Mouse (Mus musculus): ENCODE data around the gene Cd53. TPM values are rescaled to one million over a fixed set of nuclear protein-coding genes. Genes with fewer than 3 reads are reported as not detected.

Cd53 gene
- total and polyA plus RNA-seq, 3 experiments: 0.58 to 1.4 TPM; not detected in 1

DNA sequence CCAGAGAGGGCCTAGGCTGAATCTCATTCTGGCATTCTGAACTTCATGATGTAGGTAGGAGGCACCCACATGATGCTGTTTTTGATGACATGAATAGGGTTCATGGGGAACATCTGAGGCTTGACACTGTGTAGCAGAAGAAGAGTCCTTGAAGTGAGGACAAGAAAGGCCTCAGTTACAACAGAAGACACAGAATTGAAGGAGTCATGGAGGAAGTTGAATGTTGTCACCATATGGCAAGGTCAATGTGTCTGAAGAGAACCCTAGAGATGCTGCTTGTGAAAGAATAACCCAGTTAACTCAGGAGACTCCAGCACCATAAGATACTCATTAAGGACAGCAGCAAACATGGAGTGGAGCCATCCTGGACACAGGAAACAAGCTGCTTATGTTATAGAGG is 8.1 kb upstream of the Cd53 start:
- no peak for DNase-seq (ENCODE audit: low read depth, low spot score)
- Histone ChIP-seq H3K79me2 (ENCODE audit: control insufficient read depth, insufficient read depth, low read length, poor library complexity) (no peaks in the 10 kb centered on the region), H3K27ac (ENCODE audit: control insufficient read depth, low read depth, low read length) (no peak overlapping the region), H3K4me1 (ENCODE audit: control insufficient read depth in 1 of 2, insufficient read depth in 2 of 2, low read length in 2 of 2) (no peaks in the 10 kb centered on the region), H3K9ac (ENCODE audit: control insufficient read depth, low read depth, low read length, poor library complexity, severe bottlenecking) (no peak overlapping the region), H3K36me3 (ENCODE audit: control insufficient read depth in 1 of 2, insufficient read depth in 2 of 2, low read length in 2 of 2) (no peaks in the 10 kb centered on the region), H3K27me3 (ENCODE audit: control insufficient read depth in 1 of 2, insufficient read depth in 2 of 2, low read length in 2 of 2) (no peaks in the 10 kb centered on the region), H3K9me3 (replicated peaks; ENCODE audit: insufficient read depth, low read length) (no peaks in the 10 kb centered on the region), H3K4me3 (ENCODE audit: control insufficient read depth in 1 of 2, insufficient read depth in 1 of 2, low read depth in 2 of 2, low read length in 2 of 2) (no peak overlapping the region)
- TF ChIP-seq MEF2A (IDR thresholded peaks at IDR 0.05; ENCODE audit: extremely low read depth, insufficient replicate concordance, low read depth, low read length, poor library complexity, severe bottlenecking): no peak
- TF ChIP-seq TBP (IDR thresholded peaks at IDR 0.05; ENCODE audit: low read depth, low read length): no peak
- TF ChIP-seq KAT2A (conservative IDR thresholded peaks at IDR 0.05; ENCODE audit: low read depth, low read length): no peak
- TF ChIP-seq POLR2AphosphoS2 (IDR thresholded peaks at IDR 0.05; ENCODE audit: low read length): no peak
- TF ChIP-seq POLR2AphosphoS5 (IDR thresholded peaks at IDR 0.05; ENCODE audit: borderline replicate concordance, low read depth, low read length): no peak
- no peak for TF ChIP-seq TCF12 (IDR thresholded peaks at IDR 0.05; ENCODE audit: low read depth, low read length)
- no peak for TF ChIP-seq NELFE (IDR thresholded peaks at IDR 0.05; ENCODE audit: low read depth, low read length)
- no peak for TF ChIP-seq POLR2A (IDR thresholded peaks at IDR 0.05; ENCODE audit: control insufficient read depth in 1 of 2, insufficient read depth in 1 of 2, low read depth in 1 of 2, low read length in 2 of 2, poor library complexity in 1 of 2)
- TF ChIP-seq UBTF (IDR thresholded peaks at IDR 0.05; ENCODE audit: borderline replicate concordance, insufficient read depth, low read depth, low read length): no peak
- TF ChIP-seq GABPA (IDR thresholded peaks at IDR 0.05; ENCODE audit: low read depth, low read length): no peak
- no peak for TF ChIP-seq CHD2 (IDR thresholded peaks at IDR 0.05; ENCODE audit: low read length)
- no peak for TF ChIP-seq HCFC1 (IDR thresholded peaks at IDR 0.05; ENCODE audit: low read depth, low read length)

GRCm38 (mm10) chr3:106788440-106788887 is 1.5 kb downstream of the Cd53 start:
- Histone ChIP-seq H3K9me3 (replicated peaks; ENCODE audit: insufficient read depth, low read length) (no peaks in the 10 kb centered on the region), H3K27ac (ENCODE audit: control insufficient read depth, low read depth, low read length) (peak overlapping the region; percentile 34; the same call in 1 of the 2 replicates), H3K4me3 (ENCODE audit: control insufficient read depth in 1 of 2, insufficient read depth in 1 of 2, low read depth in 2 of 2, low read length in 2 of 2) (no peak overlapping the region), H3K9ac (ENCODE audit: control insufficient read depth, low read depth, low read length, poor library complexity, severe bottlenecking) (no peak overlapping the region), H3K36me3 (ENCODE audit: control insufficient read depth in 1 of 2, insufficient read depth in 2 of 2, low read length in 2 of 2) (peaks cover 0 to 37% of the 10 kb centered on the region in 2 experiments; a peak in 2 of 4 replicates), H3K27me3 (ENCODE audit: control insufficient read depth in 1 of 2, insufficient read depth in 2 of 2, low read length in 2 of 2) (no peaks in the 10 kb centered on the region), H3K4me1 (ENCODE audit: control insufficient read depth in 1 of 2, insufficient read depth in 2 of 2, low read length in 2 of 2) (peaks cover 0 to 6% of the 10 kb centered on the region in 2 experiments; a peak in 1 of 4 replicates), H3K79me2 (ENCODE audit: control insufficient read depth, insufficient read depth, low read length, poor library complexity) (no peaks in the 10 kb centered on the region)
- 0 out of 2 replicates have a peak, but pooled peaks have one; percentile 23 for TF ChIP-seq MYB (IDR thresholded peaks at IDR 0.05; ENCODE audit: low read depth, low read length)
- no peak; the same call in 1 of the 2 replicates for TF ChIP-seq MXI1 (IDR thresholded peaks at IDR 0.05; ENCODE audit: low read depth, low read length)
- TF ChIP-seq GATA1 (IDR thresholded peaks at IDR 0.05; ENCODE audit: low read depth, low read length): peak; percentile 92
- TF ChIP-seq BHLHE40 (IDR thresholded peaks at IDR 0.05; ENCODE audit: borderline replicate concordance, low read depth, low read length): peak; percentile 26; the same call in 1 of the 2 replicates
- no peak for TF ChIP-seq GABPA (IDR thresholded peaks at IDR 0.05; ENCODE audit: low read depth, low read length)
- TF ChIP-seq TCF12 (IDR thresholded peaks at IDR 0.05; ENCODE audit: low read depth, low read length): peak; percentile 73
- no peak for TF ChIP-seq POLR2A (IDR thresholded peaks at IDR 0.05; ENCODE audit: control insufficient read depth in 1 of 2, insufficient read depth in 1 of 2, low read depth in 1 of 2, low read length in 2 of 2, poor library complexity in 1 of 2)
- peak; percentile 77 to 84 for TF ChIP-seq EP300 (IDR thresholded peaks at IDR 0.05; ENCODE audit: low read depth in 1 of 2, low read length in 2 of 2)
- TF ChIP-seq SMC3 (IDR thresholded peaks at IDR 0.05; ENCODE audit: low read depth, low read length): no peak
- TF ChIP-seq ZKSCAN1 (IDR thresholded peaks at IDR 0.05; ENCODE audit: low read depth, low read length): no peak
- TF ChIP-seq RCOR1 (IDR thresholded peaks at IDR 0.05; ENCODE audit: low read depth, low read length): peak; percentile 99
- TF ChIP-seq ETS1 (IDR thresholded peaks at IDR 0.05; ENCODE audit: low read depth, low read length): peak; percentile 31; the same call in 1 of the 2 replicates
- TF ChIP-seq USF1 (IDR thresholded peaks at IDR 0.05; ENCODE audit: low read depth, low read length): no peak
- peak; percentile 29; the same call in 1 of the 2 replicates for TF ChIP-seq MAFK (IDR thresholded peaks at IDR 0.05; ENCODE audit: borderline replicate concordance, low read depth, low read length)
- no peak for TF ChIP-seq POLR2AphosphoS5 (IDR thresholded peaks at IDR 0.05; ENCODE audit: borderline replicate concordance, low read depth, low read length)
- TF ChIP-seq ZNF384 (IDR thresholded peaks at IDR 0.05; ENCODE audit: low read depth, low read length): no peak
- TF ChIP-seq JUND (IDR thresholded peaks at IDR 0.05; ENCODE audit: low read depth, low read length): no peak
- TF ChIP-seq POLR2AphosphoS2 (IDR thresholded peaks at IDR 0.05; ENCODE audit: low read length): no peak
- DNase-seq (ENCODE audit: low read depth, low spot score): peak; percentile 54

Data from MEL (cell line).